Mouse (Mus musculus) G1E (cell line): ENCODE measurements around the gene Tnfrsf26. TPM values are rescaled to one million over a fixed set of nuclear protein-coding genes. Genes with fewer than 3 reads are reported as not detected.

Experiments
- ATAC-seq: 2 replicates; pipeline ENCODE4 v1.8.0; 2016; ENCODE audit warnings: mild to moderate bottlenecking; ENCODE audit not compliant: insufficient number of reproducible peaks, poor library complexity, low FRiP score, severe bottlenecking; ENCODE audit errors: extremely low read depth
- DNase-seq: peaks from one replicate; pipeline ENCODE4 v3.0.0; 2012; ENCODE audit warnings: low spot score
- H3K27me3 ChIP-seq: 2 replicates; pipeline ENCODE4 v1.6.1; 2012; ENCODE audit warnings: mild to moderate bottlenecking, low read length, inconsistent platforms; ENCODE audit not compliant: insufficient read depth
- H3K36me3 ChIP-seq: replicated peaks from 2 replicates; pipeline ENCODE3; 2012; ENCODE audit warnings: mild to moderate bottlenecking, inconsistent platforms
- H3K4me1 ChIP-seq: 2 replicates; pipeline ENCODE4 v1.6.1; 2012; ENCODE audit warnings: low read depth, low read length, inconsistent platforms, mixed read lengths; ENCODE audit not compliant: insufficient read depth
- H3K4me3 ChIP-seq: 2 replicates; pipeline ENCODE4 v1.5.1; 2012; ENCODE audit warnings: low read depth, mild to moderate bottlenecking, inconsistent platforms, low read length, moderate library complexity, mixed read lengths
- H3K9me3 ChIP-seq: replicated peaks from 2 replicates; pipeline ENCODE4 v1.6.1; 2012; ENCODE audit warnings: inconsistent platforms
- CTCF ChIP-seq: IDR thresholded peaks from 2 replicates; pipeline ENCODE4 v1.5.1; 2012; ENCODE audit warnings: low read depth, low read length, inconsistent platforms, mixed read lengths
- GATA1 ChIP-seq: IDR thresholded peaks from 2 replicates; pipeline ENCODE4 v1.6.1; 2012; ENCODE audit warnings: borderline replicate concordance, low read length, inconsistent platforms, mixed read lengths
- GATA2 ChIP-seq: IDR thresholded peaks from 2 replicates; pipeline ENCODE4 v1.6.1; 2012; ENCODE audit warnings: low read depth, low read length, inconsistent platforms, borderline replicate concordance
- POLR2AphosphoS5 ChIP-seq: IDR thresholded peaks from 2 replicates; pipeline ENCODE4 v1.6.1; 2012; ENCODE audit warnings: low read depth, low read length, inconsistent platforms; ENCODE audit not compliant: insufficient replicate concordance
- TAL1 ChIP-seq: conservative IDR thresholded peaks from 2 replicates; pipeline ENCODE4 v1.6.1; 2012; ENCODE audit warnings: low read depth, low read length, inconsistent platforms, mixed read lengths
- polyA plus RNA-seq: library from polyadenylated mRNA; stranded (reverse); fragments of >175 nt; gene quantifications from 2 replicates; pipeline ENCODE4 v1.2.3, GENCODE M21; 2012
- total RNA-seq, 2 experiments: library from RNA; stranded (forward) in 1 of 2; stranded (reverse) in 1 of 2; fragments of 200-1000 nt in 1 of 2; fragments of >200 nt in 1 of 2; fragmentation: Nextera tagmentation in 1 of 2; gene quantifications; 2 replicates each; pipeline ENCODE4 v1.2.3; 2014 to 2017

The Tnfrsf26 gene
- total and polyA plus RNA-seq, 3 experiments: 0.38 TPM; not detected in 1

- TF ChIP-seq POLR2AphosphoS5: no peak
- TF ChIP-seq GATA2: no peak
- TF ChIP-seq TAL1: no peak
- TF ChIP-seq GATA1: no peak
- no peak for ATAC-seq
- Histone ChIP-seq H3K4me1 (no peaks in the 10 kb centered on the region), H3K4me3 (no peak overlapping the region), H3K36me3 (no peaks in the 10 kb centered on the region), H3K9me3 (no peaks in the 10 kb centered on the region), H3K27me3 (peaks cover 11% of the 10 kb centered on the region)
- DNase-seq: no peak
Observed at GRCm38 (mm10) chr7:143636674-143637073, 8.2 kb upstream of the Tnfrsf26 start.

- Histone ChIP-seq H3K9me3 (no peaks in the 10 kb centered on the region), H3K4me3 (no peak overlapping the region), H3K4me1 (no peaks in the 10 kb centered on the region), H3K27me3 (peaks cover 11% of the 10 kb centered on the region), H3K36me3 (no peaks in the 10 kb centered on the region)
- DNase-seq: no peak
- ATAC-seq: no peak
- TF ChIP-seq GATA1 (no peak), CTCF (no peak), POLR2AphosphoS5 (no peak), TAL1 (no peak), GATA2 (no peak)
Observed at GRCm38 (mm10) chr7:143631503-143631902, 3.0 kb upstream of the Tnfrsf26 start.

- no peak for DNase-seq
Observed at GRCm38 (mm10) chr7:143629501-143629900, 979 bp upstream of the Tnfrsf26 start.

GRCm38 (mm10) chr7:143627555-143628286, 801 bp downstream of the Tnfrsf26 start:
- H3K27me3 ChIP-seq: peaks cover 16% of the 10 kb centered on the region
- H3K36me3 ChIP-seq: no peaks in the 10 kb centered on the region
- no peaks in the 10 kb centered on the region for H3K4me1 ChIP-seq
- DNase-seq (no peak), ATAC-seq (no peak)
- H3K4me3 ChIP-seq: no peak overlapping the region
- TF ChIP-seq TAL1 (no peak), GATA1 (no peak)
- H3K9me3 ChIP-seq: no peaks in the 10 kb centered on the region

More at GRCm38 (mm10) chr7:143629501-143629900, 979 bp upstream of the Tnfrsf26 start:
- peaks cover 16% of the 10 kb centered on the region for H3K27me3 ChIP-seq
- H3K9me3 ChIP-seq: no peaks in the 10 kb centered on the region
- no peak for TF ChIP-seq TAL1
- no peak for TF ChIP-seq GATA2
- TF ChIP-seq CTCF: no peak
- no peak for TF ChIP-seq POLR2AphosphoS5
- TF ChIP-seq GATA1: no peak
- H3K4me3 ChIP-seq: no peak overlapping the region
- H3K4me1 ChIP-seq: no peaks in the 10 kb centered on the region
- no peak for ATAC-seq
- no peaks in the 10 kb centered on the region for H3K36me3 ChIP-seq

GRCm38 (mm10) chr7:143626178-143626577, 2.3 kb downstream of the Tnfrsf26 start:
- H3K36me3 ChIP-seq: no peaks in the 10 kb centered on the region
- H3K4me3 ChIP-seq: no peak overlapping the region
- ATAC-seq (no peak), DNase-seq (no peak)
- TF ChIP-seq GATA1 (no peak), TAL1 (no peak), POLR2AphosphoS5 (no peak), GATA2 (no peak), CTCF (no peak)
- H3K9me3 ChIP-seq: no peaks in the 10 kb centered on the region
- H3K27me3 ChIP-seq: peaks cover 15% of the 10 kb centered on the region
- H3K4me1 ChIP-seq: no peaks in the 10 kb centered on the region

- H3K36me3 ChIP-seq: no peaks in the 10 kb centered on the region
- H3K27me3 ChIP-seq: peaks cover 17% of the 10 kb centered on the region
- H3K4me3 ChIP-seq: no peak overlapping the region
- no peak for DNase-seq
- H3K9me3 ChIP-seq: no peaks in the 10 kb centered on the region
- ATAC-seq: no peak
- no peaks in the 10 kb centered on the region for H3K4me1 ChIP-seq
- TF ChIP-seq TAL1 (no peak), GATA2 (no peak), CTCF (no peak), GATA1 (no peak), POLR2AphosphoS5 (no peak)
Observed at GRCm38 (mm10) chr7:143625151-143625550, 3.4 kb downstream of the Tnfrsf26 start.
